Mouse (Mus musculus): ENCODE measurements around the gene Chrm5. TPM values are rescaled to one million over a fixed set of nuclear protein-coding genes. Genes with fewer than 3 reads are reported as not detected.
A peak's percentile ranks its signal among the peaks of the same experiment; 100 is the strongest.

The Chrm5 gene
- polyA plus RNA-seq, 1 experiment from 2014 or later: 1.2 TPM

- Histone ChIP-seq H3K27ac (ENCODE audit: low read depth, low read length) (no peak overlapping the region), H3K36me3 (ENCODE audit: control insufficient read depth, insufficient read depth, low read length) (no peaks in the 10 kb centered on the region), H3K4me1 (ENCODE audit: control insufficient read depth, insufficient read depth, low read depth, low read length) (no peaks in the 10 kb centered on the region), H3K9ac (ENCODE audit: low read depth, low read length) (no peak overlapping the region), H3K9me3 (ENCODE audit: control insufficient read depth, low read length) (no peaks in the 10 kb centered on the region), H3K4me2 (ENCODE audit: low read length) (no peak overlapping the region), H3K4me3 (ENCODE audit: low read length) (no peak overlapping the region), H3K27me3 (replicated peaks; ENCODE audit: control insufficient read depth, insufficient read depth, low read length) (no peaks in the 10 kb centered on the region)
- no peak for ATAC-seq
- 65% methylated on average over 5 of the region's 5 CpGs for whole genome bisulfite sequencing
These were observed 26.4 kb upstream of the Chrm5 start for GRCm38 (mm10) chr2:112506841-112507435.

GRCm38 (mm10) chr2:112503978-112504377, 23.4 kb upstream of the Chrm5 start:
- Histone ChIP-seq H3K27me3 (replicated peaks; ENCODE audit: control insufficient read depth, insufficient read depth, low read length) (no peaks in the 10 kb centered on the region), H3K4me1 (ENCODE audit: control insufficient read depth, insufficient read depth, low read depth, low read length) (no peaks in the 10 kb centered on the region), H3K4me3 (ENCODE audit: low read length) (no peak overlapping the region), H3K27ac (ENCODE audit: low read depth, low read length) (no peak overlapping the region), H3K9me3 (ENCODE audit: control insufficient read depth, low read length) (no peaks in the 10 kb centered on the region), H3K36me3 (ENCODE audit: control insufficient read depth, insufficient read depth, low read length) (no peaks in the 10 kb centered on the region), H3K9ac (ENCODE audit: low read depth, low read length) (no peak overlapping the region), H3K4me2 (ENCODE audit: low read length) (no peak overlapping the region)
- WGBS: 84% methylated on average over 6 of the region's 6 CpGs
- no peak for ATAC-seq

GRCm38 (mm10) chr2:112501209-112501608, 20.6 kb upstream of the Chrm5 start:
- Histone ChIP-seq H3K9me3 (ENCODE audit: control insufficient read depth, low read length) (no peaks in the 10 kb centered on the region), H3K9ac (ENCODE audit: low read depth, low read length) (no peak overlapping the region; the same call in 1 of the 2 replicates), H3K4me2 (ENCODE audit: low read length) (no peak overlapping the region), H3K27ac (ENCODE audit: low read depth, low read length) (no peak overlapping the region), H3K27me3 (replicated peaks; ENCODE audit: control insufficient read depth, insufficient read depth, low read length) (no peaks in the 10 kb centered on the region), H3K4me1 (ENCODE audit: control insufficient read depth, insufficient read depth, low read depth, low read length) (no peaks in the 10 kb centered on the region), H3K4me3 (ENCODE audit: low read length) (no peak overlapping the region), H3K36me3 (ENCODE audit: control insufficient read depth, insufficient read depth, low read length) (no peaks in the 10 kb centered on the region)
- 4% methylated on average over 6 of the region's 6 CpGs for WGBS
- ATAC-seq: peak; percentile 96

GRCm38 (mm10) chr2:112497851-112498250, 17.3 kb upstream of the Chrm5 start:
- Histone ChIP-seq H3K4me2 (ENCODE audit: low read length) (no peak overlapping the region), H3K4me1 (ENCODE audit: control insufficient read depth, insufficient read depth, low read depth, low read length) (no peaks in the 10 kb centered on the region; the same call in 1 of the 2 replicates), H3K36me3 (ENCODE audit: control insufficient read depth, insufficient read depth, low read length) (no peaks in the 10 kb centered on the region), H3K9ac (ENCODE audit: low read depth, low read length) (no peak overlapping the region), H3K27ac (ENCODE audit: low read depth, low read length) (no peak overlapping the region), H3K27me3 (replicated peaks; ENCODE audit: control insufficient read depth, insufficient read depth, low read length) (no peaks in the 10 kb centered on the region), H3K4me3 (ENCODE audit: low read length) (no peak overlapping the region), H3K9me3 (ENCODE audit: control insufficient read depth, low read length) (no peaks in the 10 kb centered on the region)
- no peak for ATAC-seq
- WGBS: 82% methylated on average over 7 of the region's 7 CpGs

GRCm38 (mm10) chr2:112493539-112494260, 13.1 kb upstream of the Chrm5 start:
- 44% methylated on average over 11 of the region's 11 CpGs for WGBS
- no peaks in the 10 kb centered on the region for H3K36me3 ChIP-seq (ENCODE audit: control insufficient read depth, insufficient read depth, low read length)

GRCm38 (mm10) chr2:112492856-112493538, 12.4 kb upstream of the Chrm5 start, which contains the start of gene Aven:
Gene Aven (plus strand): TSS chr2:112492964.
- Histone ChIP-seq H3K9me3 (ENCODE audit: control insufficient read depth, low read length) (no peaks in the 10 kb centered on the region), H3K27me3 (replicated peaks; ENCODE audit: control insufficient read depth, insufficient read depth, low read length) (no peaks in the 10 kb centered on the region), H3K9ac (ENCODE audit: low read depth, low read length) (peak within 1 kb of the TSS; percentile 100), H3K4me1 (ENCODE audit: control insufficient read depth, insufficient read depth, low read depth, low read length) (peaks cover 11% of the 10 kb centered on the region), H3K4me3 (ENCODE audit: low read length) (peak within 1 kb of the TSS; percentile 92), H3K36me3 (ENCODE audit: control insufficient read depth, insufficient read depth, low read length) (no peaks in the 10 kb centered on the region), H3K27ac (ENCODE audit: low read depth, low read length) (peak within 1 kb of the TSS; percentile 98), H3K4me2 (ENCODE audit: low read length) (peak within 1 kb of the TSS; percentile 89)
- ATAC-seq: peak; percentile 96
- WGBS: 0% methylated on average over 71 of the region's 87 CpGs

More at GRCm38 (mm10) chr2:112493539-112494260, 13.1 kb upstream of the Chrm5 start:
- Histone ChIP-seq H3K4me2 (ENCODE audit: low read length) (peak overlapping the region; percentile 89), H3K4me1 (ENCODE audit: control insufficient read depth, insufficient read depth, low read depth, low read length) (peaks cover 11% of the 10 kb centered on the region), H3K9me3 (ENCODE audit: control insufficient read depth, low read length) (no peaks in the 10 kb centered on the region), H3K27me3 (replicated peaks; ENCODE audit: control insufficient read depth, insufficient read depth, low read length) (no peaks in the 10 kb centered on the region), H3K9ac (ENCODE audit: low read depth, low read length) (peak overlapping the region; percentile 100), H3K27ac (ENCODE audit: low read depth, low read length) (peak overlapping the region; percentile 98), H3K4me3 (ENCODE audit: low read length) (peak overlapping the region; percentile 92)
- ATAC-seq: peak; percentile 27; the same call in 1 of the 2 replicates

- 6% methylated on average over 9 of the region's 9 CpGs for WGBS
- Histone ChIP-seq H3K4me1 (ENCODE audit: control insufficient read depth, insufficient read depth, low read depth, low read length) (peaks cover 11% of the 10 kb centered on the region), H3K9me3 (ENCODE audit: control insufficient read depth, low read length) (no peaks in the 10 kb centered on the region), H3K27ac (ENCODE audit: low read depth, low read length) (peak overlapping the region; percentile 98), H3K36me3 (ENCODE audit: control insufficient read depth, insufficient read depth, low read length) (no peaks in the 10 kb centered on the region), H3K4me2 (ENCODE audit: low read length) (peak overlapping the region; percentile 89), H3K4me3 (ENCODE audit: low read length) (peak overlapping the region; percentile 92), H3K9ac (ENCODE audit: low read depth, low read length) (peak overlapping the region; percentile 100), H3K27me3 (replicated peaks; ENCODE audit: control insufficient read depth, insufficient read depth, low read length) (no peaks in the 10 kb centered on the region)
- peak; percentile 5 for ATAC-seq
These were observed 11.9 kb upstream of the Chrm5 start for GRCm38 (mm10) chr2:112492431-112492855.

- Histone ChIP-seq H3K27me3 (replicated peaks; ENCODE audit: control insufficient read depth, insufficient read depth, low read length) (no peaks in the 10 kb centered on the region), H3K27ac (ENCODE audit: low read depth, low read length) (no peak overlapping the region), H3K9ac (ENCODE audit: low read depth, low read length) (no peak overlapping the region), H3K4me1 (ENCODE audit: control insufficient read depth, insufficient read depth, low read depth, low read length) (peaks cover 11% of the 10 kb centered on the region), H3K4me2 (ENCODE audit: low read length) (peak overlapping the region; percentile 89; the same call in 1 of the 2 replicates), H3K36me3 (ENCODE audit: control insufficient read depth, insufficient read depth, low read length) (no peaks in the 10 kb centered on the region), H3K9me3 (ENCODE audit: control insufficient read depth, low read length) (no peaks in the 10 kb centered on the region), H3K4me3 (ENCODE audit: low read length) (no peak overlapping the region)
- no peak for ATAC-seq
- 69% methylated on average over 5 of the region's 5 CpGs for WGBS
These were observed 11.1 kb upstream of the Chrm5 start for GRCm38 (mm10) chr2:112491629-112492028.

Data from hindbrain, embryonic 16.5 days (tissue).